Mouse (Mus musculus): ENCODE measurements at regions not wholly inside any gene's neighbourhood (a gene's known extent, or its start where the extent isn't known, plus 50 kb on each side); places are given as distances from the start of the nearest gene placed in this dataset.
"Not testable (repeated sequence)": the region's sequence is repeated elsewhere in the genome, so short reads cannot be mapped to it uniquely, and the experiment has no call there.

DNA sequence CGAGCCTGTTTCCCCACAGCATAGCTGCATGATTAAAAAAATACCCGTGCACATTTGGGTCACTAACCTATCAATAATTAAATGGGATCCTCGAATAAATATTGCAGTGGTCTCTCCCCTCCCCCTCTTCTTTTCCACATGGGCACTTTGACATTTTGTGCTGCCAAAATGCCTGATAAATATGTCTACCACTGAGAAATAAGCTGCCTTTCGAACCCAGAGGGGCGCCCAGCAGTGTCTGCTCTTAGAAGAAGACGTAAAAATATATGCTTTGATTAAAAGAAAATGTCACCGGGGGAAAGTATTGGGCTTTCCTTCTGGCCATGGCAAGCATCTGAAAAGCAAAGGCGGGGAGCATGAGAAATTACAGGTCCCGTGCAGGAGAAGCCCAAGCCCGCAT lies 152.6 kb upstream of the Frmd4a start:
- no peaks in the 10 kb centered on the region for H3K36me3 ChIP-seq (ENCODE audit: inconsistent target)
- H3K79me2 ChIP-seq (ENCODE audit: inconsistent target): no peaks in the 10 kb centered on the region
- no peak overlapping the region for H3K27ac ChIP-seq
- no peak overlapping the region for H3K4me3 ChIP-seq (ENCODE audit: inconsistent target)
- WGBS (ENCODE audit: missing documents): 87% methylated on average over 10 of the region's 10 CpGs

- WGBS (ENCODE audit: missing documents): 85% methylated on average over 4 of the region's 4 CpGs
- H3K27ac ChIP-seq; H3K4me3 ChIP-seq (ENCODE audit: inconsistent target); H3K36me3 ChIP-seq (ENCODE audit: inconsistent target); H3K79me2 ChIP-seq (ENCODE audit: inconsistent target): not testable (repeated sequence)
Observed at GRCm38 (mm10) chr2:3866736-3867135, 150.8 kb upstream of the Frmd4a start.

- H3K79me2 ChIP-seq (ENCODE audit: inconsistent target): no peaks in the 10 kb centered on the region
- 92% methylated on average over 1 of the region's 1 CpGs for WGBS (ENCODE audit: missing documents)
- H3K36me3 ChIP-seq (ENCODE audit: inconsistent target): no peaks in the 10 kb centered on the region
- no peak overlapping the region for H3K4me3 ChIP-seq (ENCODE audit: inconsistent target)
- no peak overlapping the region for H3K27ac ChIP-seq
Observed at GRCm38 (mm10) chr2:3869701-3870100, 147.8 kb upstream of the Frmd4a start.

- Histone ChIP-seq H3K4me3 (ENCODE audit: inconsistent target) (no peak overlapping the region), H3K36me3 (ENCODE audit: inconsistent target) (no peaks in the 10 kb centered on the region), H3K79me2 (ENCODE audit: inconsistent target) (no peaks in the 10 kb centered on the region), H3K27ac (no peak overlapping the region)
- 92% methylated on average over 3 of the region's 3 CpGs for WGBS (ENCODE audit: missing documents)
Observed at GRCm38 (mm10) chr2:3871748-3872147, 145.8 kb upstream of the Frmd4a start.

GRCm38 (mm10) chr2:3887000-3887399 lies 130.5 kb upstream of the Frmd4a start:
- Histone ChIP-seq H3K79me2 (ENCODE audit: inconsistent target) (no peaks in the 10 kb centered on the region), H3K36me3 (ENCODE audit: inconsistent target) (no peaks in the 10 kb centered on the region), H3K27ac (no peak overlapping the region), H3K4me3 (ENCODE audit: inconsistent target) (no peak overlapping the region)
- 66% methylated on average over 6 of the region's 6 CpGs for WGBS (ENCODE audit: missing documents)

DNA sequence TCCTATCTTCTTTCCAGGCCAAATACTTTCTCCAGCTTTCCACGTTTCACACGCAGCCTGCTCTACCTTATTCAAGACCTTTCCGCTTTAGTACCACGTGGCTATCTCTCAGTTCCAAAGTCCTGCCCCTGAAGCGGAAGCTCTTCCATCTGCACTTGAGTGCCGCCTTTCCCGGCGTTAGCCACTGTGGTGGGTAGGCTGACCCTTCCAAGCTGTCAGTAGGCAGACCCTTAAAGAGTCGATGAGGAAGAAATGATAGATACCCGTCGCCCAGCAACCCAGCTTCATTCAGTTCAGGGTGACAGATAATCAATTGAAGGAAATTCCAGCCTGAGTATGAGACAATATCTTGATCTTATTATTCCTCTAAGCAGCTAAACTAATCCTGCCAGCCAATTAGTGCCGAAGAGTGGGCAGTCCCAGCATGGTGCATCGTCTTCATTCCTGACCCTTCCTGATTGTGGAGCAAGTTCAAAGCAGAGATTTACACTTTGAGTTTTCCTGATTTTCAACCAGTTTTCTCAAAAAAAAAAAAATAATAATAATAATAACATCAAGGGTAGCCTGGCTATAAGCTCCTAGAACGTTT lies 129.6 kb upstream of the Frmd4a start:
- Histone ChIP-seq H3K4me3 (ENCODE audit: inconsistent target) (no peak overlapping the region), H3K27ac (no peak overlapping the region), H3K79me2 (ENCODE audit: inconsistent target) (no peaks in the 10 kb centered on the region), H3K36me3 (ENCODE audit: inconsistent target) (no peaks in the 10 kb centered on the region)
- WGBS (ENCODE audit: missing documents): 94% methylated on average over 14 of the region's 14 CpGs

GRCm38 (mm10) chr2:3889381-3889780 lies 128.1 kb upstream of the Frmd4a start:
- WGBS (ENCODE audit: missing documents): 95% methylated on average over 3 of the region's 3 CpGs
- Histone ChIP-seq H3K79me2 (ENCODE audit: inconsistent target) (no peaks in the 10 kb centered on the region), H3K27ac (no peak overlapping the region), H3K36me3 (ENCODE audit: inconsistent target) (no peaks in the 10 kb centered on the region), H3K4me3 (ENCODE audit: inconsistent target) (no peak overlapping the region)

DNA sequence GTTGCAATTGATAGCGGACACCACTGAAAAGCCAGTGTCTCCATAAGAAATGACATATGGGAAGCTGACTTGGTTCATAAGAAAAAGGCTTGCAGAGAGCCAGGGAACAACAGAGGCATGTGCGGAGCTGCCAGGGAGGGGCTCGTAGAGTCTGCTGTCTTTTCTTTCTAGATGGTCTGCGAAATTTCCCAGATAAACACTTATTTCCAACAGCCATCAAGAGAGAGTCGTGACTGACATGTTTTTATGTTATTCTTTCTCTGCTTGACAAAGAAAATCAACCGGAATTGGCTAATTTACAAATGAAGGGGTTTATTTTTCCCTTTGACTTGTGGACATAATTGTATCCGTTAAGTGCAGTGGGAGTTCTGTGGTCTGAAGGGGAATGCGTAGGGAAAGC lies 127.1 kb upstream of the Frmd4a start:
- no peaks in the 10 kb centered on the region for H3K79me2 ChIP-seq (ENCODE audit: inconsistent target)
- H3K4me3 ChIP-seq (ENCODE audit: inconsistent target): no peak overlapping the region
- H3K36me3 ChIP-seq (ENCODE audit: inconsistent target): no peaks in the 10 kb centered on the region
- H3K27ac ChIP-seq: no peak overlapping the region
- 80% methylated on average over 8 of the region's 8 CpGs for WGBS (ENCODE audit: missing documents)

GRCm38 (mm10) chr2:3907026-3907425 lies 110.5 kb upstream of the Frmd4a start:
- H3K36me3 ChIP-seq (ENCODE audit: inconsistent target): no peaks in the 10 kb centered on the region
- WGBS (ENCODE audit: missing documents): 92% methylated on average over 4 of the region's 4 CpGs
- H3K79me2 ChIP-seq (ENCODE audit: inconsistent target): no peaks in the 10 kb centered on the region
- no peak overlapping the region for H3K4me3 ChIP-seq (ENCODE audit: inconsistent target)
- H3K27ac ChIP-seq: no peak overlapping the region

GRCm38 (mm10) chr2:3908192-3908591 lies 109.3 kb upstream of the Frmd4a start:
- no peaks in the 10 kb centered on the region for H3K36me3 ChIP-seq (ENCODE audit: inconsistent target)
- no peaks in the 10 kb centered on the region for H3K79me2 ChIP-seq (ENCODE audit: inconsistent target)
- H3K4me3 ChIP-seq (ENCODE audit: inconsistent target): no peak overlapping the region
- WGBS (ENCODE audit: missing documents): 89% methylated on average over 3 of the region's 3 CpGs
- no peak overlapping the region for H3K27ac ChIP-seq

DNA sequence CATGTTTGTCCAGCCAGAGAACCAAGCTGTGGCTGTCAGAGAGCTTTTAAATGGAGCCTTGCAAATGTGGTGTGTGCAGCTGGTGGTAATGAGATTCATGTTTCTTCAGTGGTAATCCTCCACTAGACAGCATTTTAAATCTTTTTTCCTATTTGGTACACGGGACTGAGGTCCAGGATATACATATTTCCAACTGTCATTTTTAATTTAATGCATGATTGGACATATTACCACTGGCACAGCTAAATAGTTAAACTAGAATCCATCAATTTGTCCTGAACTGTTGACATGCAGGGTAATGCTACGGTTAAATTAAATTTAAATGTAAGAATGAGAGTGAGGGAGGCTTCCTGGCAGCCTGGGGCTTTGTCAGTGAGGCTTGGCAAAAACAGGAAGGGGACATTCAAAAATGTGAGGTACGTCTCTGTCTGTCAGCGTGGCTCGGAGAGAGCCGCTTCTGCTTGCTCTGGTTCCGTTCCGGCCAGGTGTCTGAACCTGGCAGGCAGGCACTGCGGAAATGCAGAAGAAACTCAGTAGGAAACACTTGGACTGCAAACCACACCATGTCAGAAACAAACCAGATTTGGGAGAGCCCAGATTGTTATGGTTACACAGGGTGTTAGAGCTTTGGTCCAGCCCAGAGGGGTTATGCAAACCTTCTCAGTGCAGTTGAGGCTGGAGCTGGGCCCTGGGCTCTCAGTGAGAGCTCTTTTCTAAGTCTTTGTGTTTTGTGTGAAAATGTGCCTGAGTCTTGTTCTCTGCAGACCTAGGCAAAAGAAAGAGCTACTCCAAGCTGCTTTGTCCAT lies 107.2 kb upstream of the Frmd4a start:
- 23% methylated on average over 9 of the region's 9 CpGs for WGBS (ENCODE audit: missing documents)
- Histone ChIP-seq H3K4me3 (ENCODE audit: inconsistent target) (no peak overlapping the region), H3K27ac (no peak overlapping the region), H3K79me2 (ENCODE audit: inconsistent target) (no peaks in the 10 kb centered on the region), H3K36me3 (ENCODE audit: inconsistent target) (no peaks in the 10 kb centered on the region)

DNA sequence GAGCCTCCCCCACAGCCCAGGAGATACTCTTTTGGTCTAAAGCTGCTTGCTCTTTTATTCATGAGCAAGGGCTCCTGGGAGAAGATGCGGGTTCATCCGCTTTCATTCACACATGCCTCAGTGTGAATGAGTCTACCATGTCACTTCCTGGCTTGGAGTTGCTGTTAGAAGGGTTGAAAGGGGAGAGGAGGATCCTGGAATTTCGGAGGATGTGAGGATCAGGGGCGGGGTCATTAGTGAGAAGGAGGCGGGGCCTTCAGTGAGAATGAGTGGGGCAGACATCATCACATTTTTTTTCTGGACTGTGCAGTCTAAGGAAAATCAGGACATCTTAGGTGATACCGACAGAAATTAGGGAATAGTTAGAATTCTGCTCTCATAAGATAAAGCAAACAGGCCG lies 102.4 kb upstream of the Frmd4a start:
- H3K27ac ChIP-seq: no peak overlapping the region
- no peak overlapping the region for H3K4me3 ChIP-seq (ENCODE audit: inconsistent target)
- H3K36me3 ChIP-seq (ENCODE audit: inconsistent target): no peaks in the 10 kb centered on the region
- 88% methylated on average over 7 of the region's 7 CpGs for WGBS (ENCODE audit: missing documents)
- H3K79me2 ChIP-seq (ENCODE audit: inconsistent target): no peaks in the 10 kb centered on the region

DNA sequence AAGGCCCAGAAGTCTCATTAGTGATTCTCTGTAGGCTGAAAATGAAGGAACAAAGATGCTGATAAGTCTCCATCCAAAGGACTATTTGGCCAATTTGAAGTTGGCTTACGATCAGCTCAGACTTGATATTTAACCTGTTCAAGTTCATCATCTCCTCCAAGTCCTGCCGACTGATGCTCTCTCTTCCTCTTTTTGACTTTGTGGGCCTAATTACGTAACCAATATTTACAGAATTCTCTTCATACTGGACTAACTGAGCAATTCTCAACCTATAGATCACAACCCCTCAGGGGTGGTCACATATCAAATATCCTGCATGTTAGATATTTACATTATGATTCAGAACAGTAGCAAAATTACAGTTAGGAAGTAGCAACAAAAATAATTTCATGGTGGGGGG lies 101.2 kb upstream of the Frmd4a start:
- no peak overlapping the region for H3K27ac ChIP-seq
- H3K4me3 ChIP-seq (ENCODE audit: inconsistent target): no peak overlapping the region
- no peaks in the 10 kb centered on the region for H3K36me3 ChIP-seq (ENCODE audit: inconsistent target)
- H3K79me2 ChIP-seq (ENCODE audit: inconsistent target): no peaks in the 10 kb centered on the region
- 37% methylated on average over 3 of the region's 3 CpGs for WGBS (ENCODE audit: missing documents)

GRCm38 (mm10) chr2:3918156-3918555 lies 99.4 kb upstream of the Frmd4a start:
- H3K27ac ChIP-seq: no peak overlapping the region
- no peaks in the 10 kb centered on the region for H3K36me3 ChIP-seq (ENCODE audit: inconsistent target)
- no peaks in the 10 kb centered on the region for H3K79me2 ChIP-seq (ENCODE audit: inconsistent target)
- WGBS (ENCODE audit: missing documents): 96% methylated on average over 6 of the region's 6 CpGs
- H3K4me3 ChIP-seq (ENCODE audit: inconsistent target): no peak overlapping the region

DNA sequence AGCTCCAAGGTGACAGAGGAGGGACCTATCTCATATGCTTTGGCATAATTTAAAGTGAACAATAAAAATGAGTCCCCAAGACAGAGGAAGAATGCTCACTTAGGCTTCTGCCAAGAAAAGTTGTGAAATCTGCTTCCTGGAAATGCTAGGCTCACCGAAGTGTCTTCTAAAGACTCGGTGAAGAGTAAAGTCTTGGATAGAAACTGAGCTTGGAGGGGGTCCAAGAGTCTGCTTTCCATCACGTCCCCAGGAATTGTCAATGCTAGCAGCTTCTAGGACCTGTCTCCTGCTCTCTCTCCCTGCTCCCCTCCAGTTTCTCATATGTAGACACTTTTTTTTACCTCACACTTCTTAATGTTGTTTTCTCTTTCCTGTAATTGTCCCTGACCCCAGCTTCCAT lies 97.6 kb upstream of the Frmd4a start:
- H3K79me2 ChIP-seq (ENCODE audit: inconsistent target): no peaks in the 10 kb centered on the region
- no peaks in the 10 kb centered on the region for H3K36me3 ChIP-seq (ENCODE audit: inconsistent target)
- WGBS (ENCODE audit: missing documents): 62% methylated on average over 3 of the region's 3 CpGs
- H3K4me3 ChIP-seq (ENCODE audit: inconsistent target): no peak overlapping the region
- H3K27ac ChIP-seq: no peak overlapping the region

DNA sequence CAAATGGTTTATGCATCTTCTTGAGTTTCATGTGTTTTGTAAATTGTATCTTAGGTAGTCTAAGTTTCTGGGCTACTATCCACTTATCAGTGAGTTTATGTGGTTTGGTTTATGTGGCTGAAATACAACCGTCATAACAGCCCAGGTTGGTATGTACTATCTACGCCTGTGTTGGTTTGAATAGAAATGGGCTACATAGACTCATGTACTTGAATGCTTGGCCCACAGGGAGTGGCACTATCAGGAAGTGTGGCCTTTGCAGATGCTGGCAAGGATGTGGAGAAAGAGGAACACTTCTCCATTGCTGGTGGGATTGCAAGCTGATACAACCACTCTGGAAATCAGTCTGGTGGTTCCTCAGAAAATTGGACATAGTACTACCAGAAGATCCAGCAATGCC lies 96.4 kb upstream of the Frmd4a start:
- not testable (repeated sequence) for H3K79me2 ChIP-seq (ENCODE audit: inconsistent target); H3K4me3 ChIP-seq (ENCODE audit: inconsistent target); H3K27ac ChIP-seq; H3K36me3 ChIP-seq (ENCODE audit: inconsistent target)
- 44% methylated on average over 2 of the region's 2 CpGs for WGBS (ENCODE audit: missing documents)
